ENCODE assay signal across 18 mouse cellular contexts in genomic region chr9:7558221-7559017, GRCm38 (mm10). TPM values are rescaled to one million over a fixed set of nuclear protein-coding genes. Genes with fewer than 3 reads are reported as not detected.
DNase-seq lines count a peak whose midpoint lies in the region; ATAC-seq and TF ChIP-seq lines count a peak whose summit lies in the region.
"Had no signal": no experiment of that assay in that cellular context is flagged by ENCODE, and none has a peak within 500 bp of the region (broad histone marks: within the 10 kb centered on the region; RNA-seq: fewer than 3 reads in every experiment).

Mmp8 (plus strand) TSS chr9:7558456.

- no peaks in the 10 kb centered on the region for H3K9me3 ChIP-seq in liver, postnatal 0 days (ENCODE audit: low read length)
- H3K9me3 ChIP-seq in liver, embryonic 12.5 days (replicated peaks), result no peaks in the 10 kb centered on the region
- H3K9me3 ChIP-seq in stomach, embryonic 15.5 days, result no peaks in the 10 kb centered on the region
- H3K9me3 ChIP-seq: heart, embryonic 13.5 days; liver, embryonic 13.5 days had no signal

- H3K27me3 ChIP-seq in liver, postnatal 0 days (ENCODE audit: insufficient read depth, low read length), result no peaks in the 10 kb centered on the region
- H3K27me3 ChIP-seq in liver, embryonic 12.5 days (replicated peaks), result no peaks in the 10 kb centered on the region
- H3K27me3 ChIP-seq in stomach, embryonic 15.5 days (replicated peaks), result no peaks in the 10 kb centered on the region
- H3K27me3 ChIP-seq: heart, embryonic 13.5 days; liver, embryonic 13.5 days had no signal

- peak within 1 kb of the TSS; percentile 9; the same call in 1 of the 2 replicates for H3K4me2 ChIP-seq in liver, postnatal 0 days (ENCODE audit: low read depth, low read length)
- H3K4me2 ChIP-seq in liver, embryonic 12.5 days, result no peak within 1 kb of the TSS
- no peak within 1 kb of the TSS for H3K4me2 ChIP-seq in stomach, embryonic 15.5 days
- H3K4me2 ChIP-seq: heart, embryonic 13.5 days; liver, embryonic 13.5 days had no signal

- peak; percentile 59; the same call in 1 of the 2 replicates for ATAC-seq in liver, postnatal 0 days
- no peak for ATAC-seq in liver, embryonic 12.5 days
- ATAC-seq in common myeloid progenitor, adult 5-6 weeks (replicated peaks; ENCODE audit: low read depth, poor library complexity, severe bottlenecking), result peak; percentile 88
- ATAC-seq in stomach, embryonic 15.5 days (ENCODE audit: insufficient read depth, low FRiP score, low read depth), result peak; percentile 60; the same call in 1 of the 2 replicates

- H3K27ac ChIP-seq in liver, postnatal 0 days (ENCODE audit: low read depth), result no peak within 1 kb of the TSS
- H3K27ac ChIP-seq in liver, embryonic 12.5 days, result no peak within 1 kb of the TSS
- H3K27ac ChIP-seq in stomach, embryonic 15.5 days, result no peak within 1 kb of the TSS
- H3K27ac ChIP-seq: heart, embryonic 13.5 days; kidney, postnatal 0 days; liver, embryonic 13.5 days had no signal

- H3K4me1 ChIP-seq in liver, postnatal 0 days (ENCODE audit: insufficient read depth), result no peaks in the 10 kb centered on the region
- no peaks in the 10 kb centered on the region for H3K4me1 ChIP-seq in liver, embryonic 12.5 days
- no peaks in the 10 kb centered on the region for H3K4me1 ChIP-seq in stomach, embryonic 15.5 days
- H3K4me1 ChIP-seq: heart, embryonic 13.5 days; liver, embryonic 13.5 days had no signal

- peak; percentile 46; the same call in 1 of the 2 replicates for TF ChIP-seq EP300 in liver, postnatal 0 days (IDR thresholded peaks at IDR 0.05; ENCODE audit: low read depth)

- 60% methylated on average over 8 of the region's 8 CpGs for WGBS in liver, postnatal 0 days (ENCODE audit: insufficient replicate concordance)
- 53% methylated on average over 8 of the region's 8 CpGs for WGBS in liver, embryonic 12.5 days (ENCODE audit: insufficient replicate concordance)
- 61% methylated on average over 8 of the region's 8 CpGs for WGBS in stomach, embryonic 15.5 days

- intact Hi-C loops in left cerebral cortex, postnatal 4 days (cut with DNase I), result no loop called here

- no peaks in the 10 kb centered on the region for H3K36me3 ChIP-seq in liver, postnatal 0 days (replicated peaks; ENCODE audit: insufficient read depth, low read length)
- no peaks in the 10 kb centered on the region for H3K36me3 ChIP-seq in liver, embryonic 12.5 days
- H3K36me3 ChIP-seq in stomach, embryonic 15.5 days, result no peaks in the 10 kb centered on the region
- H3K36me3 ChIP-seq: heart, embryonic 13.5 days; liver, embryonic 13.5 days had no signal

- H3K4me3 ChIP-seq in liver, postnatal 0 days (ENCODE audit: low read depth, low read length), result no peak within 1 kb of the TSS
- no peak within 1 kb of the TSS for H3K4me3 ChIP-seq in liver, embryonic 12.5 days
- no peak within 1 kb of the TSS for H3K4me3 ChIP-seq in stomach, embryonic 15.5 days (replicated peaks)
- H3K4me3 ChIP-seq: erythroblast, embryonic 14.5 days; heart, embryonic 13.5 days; liver, embryonic 13.5 days had no signal

- peak; percentile 17 for DNase-seq in liver, postnatal 0 days
- DNase-seq in lung, postnatal 10 days, result peak; percentile 30
- no peak for DNase-seq in right cerebral cortex, postnatal 4 days
- no peak for DNase-seq in left cerebral cortex, postnatal 4 days
- DNase-seq: adrenal gland, postnatal 14 days; cerebellum, adult 9-11 months; gastrocnemius, postnatal 36 days; heart, postnatal 4 days; liver, embryonic 13.5 days; midbrain, embryonic 14.5 days had no signal

- TF ChIP-seq CTCF in liver, postnatal 0 days (IDR thresholded peaks at IDR 0.05; ENCODE audit: low read depth), result no peak

- H3K9ac ChIP-seq in liver, postnatal 0 days (replicated peaks), result no peak within 1 kb of the TSS
- no peak within 1 kb of the TSS for H3K9ac ChIP-seq in liver, embryonic 12.5 days
- H3K9ac ChIP-seq in stomach, embryonic 15.5 days, result no peak within 1 kb of the TSS
- H3K9ac ChIP-seq: heart, embryonic 13.5 days; liver, embryonic 13.5 days had no signal

RNA-seq across cellular contexts. Expression of gene Mmp8, which starts in this region (rescaled TPM):
- polyA plus RNA-seq in liver, postnatal 0 days (2015; fragmentation: Nextera tagmentation; extraction: Ambion mirVana), result 16.8 and 17.2 TPM in 2 replicates
- polyA plus RNA-seq in liver, embryonic 12.5 days (2016; fragmentation: Nextera tagmentation; extraction: Ambion mirVana), result 1.1 and 1.2 TPM in 2 replicates
- total RNA-seq in common myeloid progenitor, adult 5-6 weeks (2017), result 2.6 and 3.6 TPM in 2 replicates
- polyA plus RNA-seq in stomach, embryonic 15.5 days (2015; fragmentation: Nextera tagmentation; extraction: Ambion mirVana), result 8.3 and 11.7 TPM in 2 replicates
- not detected for total RNA-seq in left cerebral cortex, postnatal 4 days (2021)
- total RNA-seq: gastrocnemius, postnatal 36 days; layer of hippocampus, postnatal 10 days; left cerebral cortex, postnatal 25 days had no signal
- polyA plus RNA-seq: erythroblast, embryonic 14.5 days; midbrain, embryonic 14.5 days had no signal

Comparison
In these comparisons a context has a peak if more than half of its experiments do, and no peak if none do; other contexts are left out.
1. DNase-seq: peak in liver, postnatal 0 days (single experiment) and lung, postnatal 10 days (single experiment); none in right cerebral cortex, postnatal 4 days (single experiment) and left cerebral cortex, postnatal 4 days (single experiment).